Mouse (Mus musculus) intestine, embryonic 16.5 days (tissue): ENCODE results near the gene Mrps36. TPM values are rescaled to one million over a fixed set of nuclear protein-coding genes. Genes with fewer than 3 reads are reported as not detected.

Experiments used
- polyA plus RNA-seq: library from polyadenylated mRNA; unstranded; fragments of >200 nt; fragmentation: Nextera tagmentation; extraction: Ambion mirVana; gene quantifications from 2 replicates; pipeline ENCODE4 v1.2.1, GENCODE M21; 2015

Gene Mrps36
- polyA plus RNA-seq, 1 experiment from 2014 or later: 296 TPM

Other genes starting within 250 kb of the Mrps36 start
- 96.4 and 96.9 TPM in 2 replicates for gene Ocln, start 191.9 kb downstream of the Mrps36 start, polyA plus RNA-seq
- 29.5 and 31.6 TPM in 2 replicates for gene Marveld2, start 127.7 kb downstream of the Mrps36 start, polyA plus RNA-seq
- 222 and 244 TPM in 2 replicates for gene Ak6, start 93.7 kb downstream of the Mrps36 start, polyA plus RNA-seq
- gene Rad17, start 93.6 kb downstream of the Mrps36 start, polyA plus RNA-seq: 14.5 and 15.8 TPM in 2 replicates
- gene Taf9, start 93.1 kb downstream of the Mrps36 start, polyA plus RNA-seq: 7.0 and 7.4 TPM in 2 replicates
- 7.2 and 8.7 TPM in 2 replicates for gene Ccdc125, start 74.9 kb downstream of the Mrps36 start, polyA plus RNA-seq
- gene Cdk7, start 13.7 kb downstream of the Mrps36 start, polyA plus RNA-seq: 71.5 and 78.7 TPM in 2 replicates
- gene Cenph, start 31.2 kb upstream of the Mrps36 start, polyA plus RNA-seq: 22.6 and 29.0 TPM in 2 replicates
- 169 and 199 TPM in 2 replicates for gene Ccnb1, start 41.9 kb upstream of the Mrps36 start, polyA plus RNA-seq
- gene Slc30a5, start 88.8 kb upstream of the Mrps36 start, polyA plus RNA-seq: 59.1 and 70.4 TPM in 2 replicates